In genomic region chr2:166237554-166238269, GRCm38 (mm10) we compare ENCODE assay signal across 10 mouse cellular contexts.
A peak's percentile ranks its signal among the peaks of the same experiment; 100 is the strongest.
DNase-seq lines count a peak whose midpoint lies in the region; ATAC-seq and TF ChIP-seq lines count a peak whose summit lies in the region.
"Had no signal": no experiment of that assay in that cellular context is flagged by ENCODE, and none has a peak within 500 bp of the region (broad histone marks: within the 10 kb centered on the region; RNA-seq: fewer than 3 reads in every experiment).

No protein-coding gene starts in this region.

- H3K27ac ChIP-seq in kidney, embryonic 16.5 days (ENCODE audit: low read length), result 0 out of 2 replicates have a peak overlapping the region, but pooled peaks have one; percentile 29
- H3K27ac ChIP-seq in embryonic facial prominence, embryonic 11.5 days (replicated peaks; ENCODE audit: low read depth, low read length), result no peak overlapping the region; the same call in 1 of the 2 replicates
- peak overlapping the region; percentile 39; the same call in 1 of the 2 replicates for H3K27ac ChIP-seq in stomach, embryonic 16.5 days (ENCODE audit: low read length)
- no peak overlapping the region for H3K27ac ChIP-seq in liver, postnatal 0 days (ENCODE audit: low read depth)
- no peak overlapping the region for H3K27ac ChIP-seq in gastrocnemius, adult 2 months

- H3K36me3 ChIP-seq in kidney, embryonic 16.5 days (ENCODE audit: insufficient read depth, low read length), result no peaks in the 10 kb centered on the region
- no peaks in the 10 kb centered on the region for H3K36me3 ChIP-seq in embryonic facial prominence, embryonic 11.5 days (replicated peaks; ENCODE audit: control insufficient read depth, insufficient read depth, low read depth, low read length)
- H3K36me3 ChIP-seq in stomach, embryonic 16.5 days (ENCODE audit: control insufficient read depth, insufficient read depth, low read length), result no peaks in the 10 kb centered on the region
- no peaks in the 10 kb centered on the region for H3K36me3 ChIP-seq in liver, postnatal 0 days (replicated peaks; ENCODE audit: insufficient read depth, low read length)

- ATAC-seq in kidney, embryonic 16.5 days (ENCODE audit: low FRiP score, low TSS enrichment), result peak; percentile 43; the same call in 1 of the 2 replicates
- peak; percentile 68 for ATAC-seq in embryonic facial prominence, embryonic 11.5 days (replicated peaks; ENCODE audit: insufficient number of reproducible peaks, low FRiP score, low TSS enrichment, low read depth)
- no peak for ATAC-seq in stomach, embryonic 16.5 days (ENCODE audit: insufficient read depth, low FRiP score)
- ATAC-seq in liver, postnatal 0 days, result no peak
- ATAC-seq: Patski had no signal

- peaks cover 17% of the 10 kb centered on the region for H3K4me1 ChIP-seq in kidney, embryonic 16.5 days (ENCODE audit: insufficient read depth, low read length)
- peaks cover 9% of the 10 kb centered on the region; the same call in 1 of the 2 replicates for H3K4me1 ChIP-seq in embryonic facial prominence, embryonic 11.5 days (ENCODE audit: control insufficient read depth, insufficient read depth, low read length)
- H3K4me1 ChIP-seq in stomach, embryonic 16.5 days (ENCODE audit: control insufficient read depth, insufficient read depth, low read length), result peaks cover 5% of the 10 kb centered on the region; the same call in 1 of the 2 replicates
- peaks cover 16% of the 10 kb centered on the region for H3K4me1 ChIP-seq in liver, postnatal 0 days (ENCODE audit: insufficient read depth)

- no peak for DNase-seq in kidney, adult 18-20 months
- DNase-seq in embryonic facial prominence, embryonic 11.5 days (ENCODE audit: low spot score), result no peak
- peak; percentile 48 for DNase-seq in lung, postnatal 10 days
- no peak for DNase-seq in liver, postnatal 0 days
- DNase-seq in gastrocnemius, postnatal 10 days, result no peak
- no peak for DNase-seq in gastrocnemius, adult 2 months

- 0 out of 2 replicates have a peak overlapping the region, but pooled peaks have one; percentile 35 for H3K9ac ChIP-seq in kidney, embryonic 16.5 days (replicated peaks; ENCODE audit: low read length)
- H3K9ac ChIP-seq in embryonic facial prominence, embryonic 11.5 days (replicated peaks; ENCODE audit: low read length), result 0 out of 2 replicates have a peak overlapping the region, but pooled peaks have one; percentile 7
- H3K9ac ChIP-seq in stomach, embryonic 16.5 days (ENCODE audit: low read length), result no peak overlapping the region
- H3K9ac ChIP-seq in liver, postnatal 0 days (replicated peaks), result no peak overlapping the region

- no peak for TF ChIP-seq CTCF in liver, postnatal 0 days (IDR thresholded peaks at IDR 0.05; ENCODE audit: low read depth)
- no peak for TF ChIP-seq CTCF in gastrocnemius, adult 2 months (IDR thresholded peaks at IDR 0.05)

- H3K4me3 ChIP-seq in kidney, embryonic 16.5 days (ENCODE audit: low read length), result no peak overlapping the region
- H3K4me3 ChIP-seq in embryonic facial prominence, embryonic 11.5 days (ENCODE audit: low read depth, low read length), result no peak overlapping the region
- H3K4me3 ChIP-seq in stomach, embryonic 16.5 days (replicated peaks; ENCODE audit: low read length), result no peak overlapping the region
- H3K4me3 ChIP-seq in liver, postnatal 0 days (ENCODE audit: low read depth, low read length), result no peak overlapping the region
- no peak overlapping the region for H3K4me3 ChIP-seq in gastrocnemius, adult 2 months
- H3K4me3 ChIP-seq: erythroblast, embryonic 14.5 days had no signal

- intact Hi-C loops in gastrocnemius, adult 2 months (cut with DNase I), result no loop called here

- H3K9me3 ChIP-seq in kidney, embryonic 16.5 days (ENCODE audit: low read length), result peaks cover 7% of the 10 kb centered on the region; the same call in 1 of the 2 replicates
- no peaks in the 10 kb centered on the region for H3K9me3 ChIP-seq in embryonic facial prominence, embryonic 11.5 days (replicated peaks; ENCODE audit: control insufficient read depth, low read length)
- H3K9me3 ChIP-seq in stomach, embryonic 16.5 days (replicated peaks; ENCODE audit: control insufficient read depth, low read length), result no peaks in the 10 kb centered on the region
- no peaks in the 10 kb centered on the region for H3K9me3 ChIP-seq in liver, postnatal 0 days (ENCODE audit: low read length)

- WGBS in kidney, embryonic 16.5 days, result 28% methylated on average over 13 of the region's 13 CpGs
- 39% methylated on average over 13 of the region's 13 CpGs for WGBS in embryonic facial prominence, embryonic 11.5 days
- WGBS in stomach, embryonic 16.5 days, result 35% methylated on average over 13 of the region's 13 CpGs
- 54% methylated on average over 13 of the region's 13 CpGs for whole genome bisulfite sequencing in liver, postnatal 0 days (ENCODE audit: insufficient replicate concordance)

- H3K27me3 ChIP-seq in kidney, embryonic 16.5 days (ENCODE audit: insufficient read depth, low read length), result no peaks in the 10 kb centered on the region
- H3K27me3 ChIP-seq in embryonic facial prominence, embryonic 11.5 days (ENCODE audit: control insufficient read depth, insufficient read depth, low read length), result no peaks in the 10 kb centered on the region
- H3K27me3 ChIP-seq in stomach, embryonic 16.5 days (ENCODE audit: control insufficient read depth, insufficient read depth, low read length), result no peaks in the 10 kb centered on the region
- no peaks in the 10 kb centered on the region for H3K27me3 ChIP-seq in liver, postnatal 0 days (ENCODE audit: insufficient read depth, low read length)
- H3K27me3 ChIP-seq: Patski had no signal

- H3K4me2 ChIP-seq in kidney, embryonic 16.5 days (replicated peaks; ENCODE audit: low read depth, low read length), result no peak overlapping the region
- H3K4me2 ChIP-seq in embryonic facial prominence, embryonic 11.5 days (ENCODE audit: low read depth, low read length), result no peak overlapping the region
- no peak overlapping the region for H3K4me2 ChIP-seq in stomach, embryonic 16.5 days (ENCODE audit: low read depth, low read length)
- no peak overlapping the region for H3K4me2 ChIP-seq in liver, postnatal 0 days (ENCODE audit: low read depth, low read length)

- no peak for TF ChIP-seq EP300 in liver, postnatal 0 days (IDR thresholded peaks at IDR 0.05; ENCODE audit: low read depth)

Comparison
In these comparisons a context has a peak if more than half of its experiments do, and no peak if none do; other contexts are left out.
1. ATAC-seq: peak in kidney, embryonic 16.5 days (single experiment) and embryonic facial prominence, embryonic 11.5 days (single experiment); none in stomach, embryonic 16.5 days (single experiment) and liver, postnatal 0 days (single experiment).
2. H3K27ac ChIP-seq: peak in kidney, embryonic 16.5 days (single experiment) and stomach, embryonic 16.5 days (single experiment); none in embryonic facial prominence, embryonic 11.5 days (single experiment), liver, postnatal 0 days (single experiment) and gastrocnemius, adult 2 months (single experiment).
3. H3K9ac ChIP-seq: peak in kidney, embryonic 16.5 days (single experiment) and embryonic facial prominence, embryonic 11.5 days (single experiment); none in stomach, embryonic 16.5 days (single experiment) and liver, postnatal 0 days (single experiment).